Mouse (Mus musculus) retina, postnatal 7 days (tissue): Measurements from ENCODE around the gene Med23.

ENCODE experiments used
- DNase-seq: peaks from one replicate; pipeline ENCODE4 v3.0.0-alpha.2; 2012; ENCODE audit warnings: low read depth, low spot score

Med23 gene

GRCm38 (mm10) chr10:24873624-24874023, 3.8 kb downstream of the Med23 start:
- DNase-seq: no peak

DNA sequence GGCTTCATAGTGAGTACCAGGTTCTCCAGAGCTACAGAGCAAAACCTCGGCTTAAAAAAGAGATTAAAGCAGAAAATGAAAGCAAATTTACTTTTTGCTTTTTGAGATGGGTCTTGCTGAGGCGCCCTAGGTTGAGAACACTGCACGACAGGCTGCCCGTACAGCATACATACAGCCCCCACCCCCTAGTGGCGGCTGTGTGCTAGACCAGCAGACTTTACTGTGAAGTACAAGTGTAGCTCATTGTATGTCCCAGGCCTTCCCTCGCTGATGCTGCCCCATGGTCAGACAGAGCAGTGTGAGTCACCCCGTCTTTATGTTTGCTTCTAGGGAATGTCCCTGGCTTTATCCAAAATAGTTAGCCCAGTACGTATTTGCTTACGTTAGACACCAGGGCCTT, 16.2 kb downstream of the Med23 start:
- no peak for DNase-seq

GRCm38 (mm10) chr10:24888343-24888742, 18.6 kb downstream of the Med23 start:
- no peak for DNase-seq

GRCm38 (mm10) chr10:24895927-24896326, 26.1 kb downstream of the Med23 start:
- no peak for DNase-seq

DNA sequence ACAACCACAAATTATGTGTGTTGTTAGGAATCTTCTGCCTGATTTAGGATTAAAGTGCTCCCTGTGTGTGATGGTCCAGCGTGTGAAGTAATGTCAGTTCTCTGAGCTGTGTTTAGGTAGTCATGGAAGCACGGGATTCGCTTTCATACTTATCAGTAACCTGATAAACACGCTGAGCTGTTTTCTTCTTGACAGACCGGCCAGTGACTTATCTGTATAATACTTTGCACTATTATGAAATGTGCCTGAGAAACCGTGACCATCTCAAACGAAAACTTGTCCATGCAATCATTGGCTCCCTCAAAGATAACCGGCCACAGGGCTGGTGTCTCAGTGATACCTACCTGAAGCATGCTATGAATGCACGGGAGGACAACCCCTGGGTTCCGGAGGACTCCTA, 35.8 kb downstream of the Med23 start:
- no peak for DNase-seq

GRCm38 (mm10) chr10:24911199-24911598, 41.4 kb downstream of the Med23 start:
- DNase-seq: no peak

- DNase-seq: no peak
Observed at GRCm38 (mm10) chr10:24912576-24912975, 42.8 kb downstream of the Med23 start.

DNA sequence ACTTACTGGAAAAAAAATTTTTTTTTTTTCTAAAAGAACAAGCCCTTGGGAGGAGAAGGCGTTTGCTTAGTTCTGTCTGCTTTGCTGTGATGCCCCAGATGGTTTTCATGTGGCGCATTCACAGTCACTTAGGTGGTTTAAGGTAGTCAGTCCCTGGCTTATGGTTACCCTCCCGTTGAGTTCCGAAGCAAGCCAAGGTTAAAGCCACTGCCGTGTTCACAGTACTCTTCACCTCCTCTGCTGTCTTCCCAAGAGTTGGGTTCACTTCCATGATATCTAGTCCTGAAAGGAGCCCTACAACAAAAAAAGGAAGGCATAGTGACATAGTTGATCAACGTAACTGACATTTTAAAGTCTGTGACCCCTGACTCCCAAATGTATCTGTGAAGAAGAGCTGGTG, 45.7 kb downstream of the Med23 start:
- no peak for DNase-seq

DNA sequence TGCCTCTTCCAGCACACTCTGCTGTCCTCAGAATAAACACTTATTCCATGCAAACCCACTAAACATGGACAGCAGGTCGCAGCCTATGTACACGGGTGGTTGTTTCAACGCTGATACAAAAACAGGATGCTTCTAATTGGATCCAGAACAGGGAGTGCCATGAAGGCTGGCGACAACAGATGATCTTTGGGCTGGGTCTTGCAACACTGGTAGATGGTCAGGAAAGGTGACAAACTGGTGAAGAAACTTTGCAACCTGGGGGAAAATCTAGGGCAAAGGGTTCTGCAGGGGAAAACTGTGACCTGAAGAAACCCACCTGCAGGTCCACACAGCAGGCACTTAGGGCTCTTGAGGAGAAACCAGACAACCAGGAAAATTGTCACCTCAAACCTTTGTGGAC, 53.2 kb downstream of the Med23 start:
- DNase-seq: no peak

GRCm38 (mm10) chr10:24924296-24924695, 54.5 kb downstream of the Med23 start:
- DNase-seq: no peak

DNA sequence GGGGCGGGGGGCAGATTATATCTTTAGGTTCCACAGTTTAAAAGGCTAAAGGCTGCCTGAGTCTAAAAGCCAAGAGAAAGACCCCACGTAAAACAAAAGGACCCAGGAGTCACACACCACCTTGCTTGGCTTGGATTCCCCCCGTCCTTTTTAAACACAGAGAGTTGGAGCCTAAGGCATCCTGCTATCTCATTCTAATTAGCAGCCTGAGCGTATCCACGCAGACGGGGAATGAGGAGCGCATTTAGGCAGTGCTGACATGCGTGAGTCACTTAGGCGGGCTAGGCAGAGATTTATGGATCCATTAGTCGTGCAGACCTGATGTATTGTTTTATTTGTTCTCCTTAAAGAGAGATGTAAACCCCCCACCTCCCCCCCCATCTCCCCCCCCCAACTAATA, 56.6 kb downstream of the Med23 start:
- DNase-seq: no peak

DNA sequence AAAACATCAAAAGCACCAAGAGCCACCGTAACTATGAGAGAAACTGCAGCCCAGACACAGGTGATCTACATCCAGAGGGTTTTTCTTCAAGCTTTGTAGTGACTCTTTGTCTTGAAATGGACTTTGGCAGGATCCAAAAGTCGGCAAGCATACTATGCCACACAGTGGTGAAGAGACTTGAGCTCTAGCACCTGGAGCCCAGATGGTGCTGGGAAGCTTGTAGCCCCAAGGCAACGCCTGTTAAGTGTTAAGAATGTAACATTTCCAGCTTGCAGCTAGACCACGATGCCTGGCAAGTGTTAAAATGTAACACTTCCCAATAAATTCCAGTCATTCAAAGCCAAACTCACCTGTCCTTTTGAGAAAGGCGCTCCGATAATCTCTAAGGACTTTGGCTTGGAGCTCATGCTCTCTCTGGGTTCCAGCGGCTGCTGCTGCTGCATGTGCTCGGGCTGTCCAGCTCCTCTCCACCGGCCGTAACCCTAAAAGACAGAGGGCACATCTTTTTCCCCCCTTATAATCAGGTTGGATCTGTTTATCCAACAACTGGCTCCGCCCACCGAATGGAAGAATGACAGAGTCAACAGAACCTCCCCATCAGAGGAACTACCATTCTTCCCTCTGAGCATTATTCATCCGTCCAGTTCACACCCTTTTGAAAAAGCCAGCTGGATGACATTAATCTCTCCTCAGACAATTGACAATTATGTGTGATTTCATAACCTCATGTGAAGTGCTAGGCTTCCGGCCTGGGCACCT, 57.4 kb downstream of the Med23 start, which contains the start of gene Arg1:
TSS of gene Arg1 (minus strand) at position 523 of the 759 bp plus-strand sequence.
- no peak for DNase-seq

DNA sequence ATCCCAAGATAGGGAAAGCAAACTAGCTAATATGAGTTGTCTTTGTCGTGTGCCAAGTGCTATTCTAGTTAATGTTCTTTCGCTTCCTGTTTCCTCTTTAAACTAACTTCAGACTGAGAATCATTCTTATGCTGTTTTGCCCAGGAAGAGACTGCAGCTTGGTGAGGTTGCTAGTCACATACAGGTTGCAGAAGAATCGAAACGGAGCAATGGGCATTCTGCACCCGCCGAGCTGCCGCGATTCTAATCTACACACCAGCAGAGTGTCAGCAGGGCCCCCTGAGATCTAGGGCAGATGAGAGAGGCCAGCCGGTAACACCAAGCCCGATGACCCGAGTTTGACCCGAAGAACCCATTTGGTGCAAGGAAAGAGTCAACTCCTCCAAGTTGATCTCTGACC, 58.3 kb downstream of the Med23 start:
- DNase-seq: no peak

GRCm38 (mm10) chr10:24930143-24930542, 60.4 kb downstream of the Med23 start:
- no peak for DNase-seq

DNA sequence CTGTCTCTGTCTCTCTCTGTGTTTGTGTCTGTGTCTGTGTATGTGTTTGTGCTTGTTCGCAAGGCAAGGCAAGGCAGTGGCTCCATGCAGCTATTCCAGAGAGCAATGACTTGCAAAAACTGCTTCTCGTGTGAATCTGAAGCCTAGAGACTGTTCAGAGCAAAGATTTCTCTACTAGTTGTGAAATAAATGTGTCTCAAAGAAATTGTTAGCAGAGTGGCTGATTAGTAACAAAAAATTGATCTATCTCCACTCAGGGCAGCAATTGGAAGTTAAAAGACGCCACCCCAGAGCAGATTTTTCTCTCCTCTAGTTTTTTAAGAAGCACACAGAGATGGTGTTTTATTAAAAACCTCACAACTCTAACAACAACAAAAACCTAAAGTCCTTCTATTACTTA, 78.1 kb downstream of the Med23 start:
- no peak for DNase-seq

- DNase-seq: no peak
Observed at GRCm38 (mm10) chr10:24948278-24948677, 78.5 kb downstream of the Med23 start.

GRCm38 (mm10) chr10:24950223-24950622, 80.4 kb downstream of the Med23 start:
- no peak for DNase-seq

GRCm38 (mm10) chr10:24951575-24951974, 81.8 kb downstream of the Med23 start:
- DNase-seq: no peak

DNA sequence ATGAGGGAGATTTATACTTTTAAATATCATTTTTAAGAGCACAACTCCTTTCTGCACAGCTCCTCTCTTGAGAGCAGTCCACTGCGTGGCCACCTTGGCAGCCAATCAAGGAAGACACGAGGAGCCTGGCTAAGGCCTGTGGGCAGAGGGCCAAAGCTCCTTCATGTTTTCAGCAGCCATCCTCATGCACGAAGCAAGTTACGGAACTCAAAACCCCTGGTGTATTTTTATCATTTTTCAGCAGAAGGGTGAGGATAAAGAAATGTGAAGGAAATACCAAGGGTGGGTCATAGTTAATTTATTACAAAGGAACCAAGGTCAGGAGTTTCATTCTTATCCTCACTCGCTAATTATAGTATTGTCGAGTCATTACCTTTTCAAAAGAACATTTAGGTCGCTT, 82.8 kb downstream of the Med23 start:
- DNase-seq: no peak

- no peak for DNase-seq
Observed at GRCm38 (mm10) chr10:24953876-24954275, 84.1 kb downstream of the Med23 start.

GRCm38 (mm10) chr10:24958280-24959042, 88.7 kb downstream of the Med23 start:
- no peak for DNase-seq

GRCm38 (mm10) chr10:24959043-24959916, 89.5 kb downstream of the Med23 start:
- DNase-seq: peak; percentile 50
